Mouse (Mus musculus): ENCODE measurements around the gene Hsd17b11. TPM values are rescaled to one million over a fixed set of nuclear protein-coding genes. Genes with fewer than 3 reads are reported as not detected.

Hsd17b11 gene
- 2.6 and 3.0 TPM in 2 replicates for polyA plus RNA-seq (2016; fragmentation: Nextera tagmentation; extraction: Ambion mirVana)

GRCm38 (mm10) chr5:104021597-104022378 is at the start of gene Hsd17b11:
Gene Hsd17b11 (minus strand): TSS chr5:104021919.
- Histone ChIP-seq H3K4me1 (replicated peaks) (peaks cover 26% of the 10 kb centered on the region), H3K36me3 (peaks cover 8% of the 10 kb centered on the region), H3K27ac (peak within 1 kb of the TSS; percentile 77), H3K4me3 (replicated peaks) (peak within 1 kb of the TSS; percentile 49), H3K9me3 (no peaks in the 10 kb centered on the region), H3K9ac (replicated peaks) (peak within 1 kb of the TSS; percentile 55), H3K27me3 (peaks cover 7% of the 10 kb centered on the region; the same call in 1 of the 2 replicates), H3K4me2 (peak within 1 kb of the TSS; percentile 72)
- under 1% methylated on average over 31 of the region's 31 CpGs for WGBS
- ATAC-seq (ENCODE audit: insufficient number of reproducible peaks, insufficient read depth, low FRiP score, low TSS enrichment, low read depth) = peak; percentile 84

GRCm38 (mm10) chr5:104071048-104071447 is 49.3 kb upstream of the Hsd17b11 start:
- Histone ChIP-seq H3K27me3 (no peaks in the 10 kb centered on the region), H3K4me1 (replicated peaks) (peaks cover 6% of the 10 kb centered on the region), H3K27ac (no peak overlapping the region), H3K4me2 (no peak overlapping the region), H3K9me3 (no peaks in the 10 kb centered on the region), H3K36me3 (no peaks in the 10 kb centered on the region), H3K9ac (replicated peaks) (no peak overlapping the region), H3K4me3 (replicated peaks) (no peak overlapping the region)
- no peak for ATAC-seq (ENCODE audit: insufficient number of reproducible peaks, insufficient read depth, low FRiP score, low TSS enrichment, low read depth)
- WGBS = 86% methylated on average over 4 of the region's 4 CpGs

GRCm38 (mm10) chr5:104068751-104069150 is 47.0 kb upstream of the Hsd17b11 start:
- WGBS = 87% methylated on average over 7 of the region's 7 CpGs
- Histone ChIP-seq H3K4me2 (no peak overlapping the region), H3K9me3 (no peaks in the 10 kb centered on the region), H3K4me3 (replicated peaks) (no peak overlapping the region), H3K27me3 (no peaks in the 10 kb centered on the region), H3K36me3 (peaks cover 8% of the 10 kb centered on the region; the same call in 1 of the 2 replicates), H3K4me1 (replicated peaks) (peaks cover 6% of the 10 kb centered on the region), H3K9ac (replicated peaks) (no peak overlapping the region), H3K27ac (no peak overlapping the region)
- ATAC-seq (ENCODE audit: insufficient number of reproducible peaks, insufficient read depth, low FRiP score, low TSS enrichment, low read depth) = no peak

GRCm38 (mm10) chr5:104062773-104063551 is 41.2 kb upstream of the Hsd17b11 start:
- H3K9me3 ChIP-seq = no peaks in the 10 kb centered on the region
- H3K27me3 ChIP-seq = no peaks in the 10 kb centered on the region
- H3K4me3 ChIP-seq (replicated peaks) = no peak overlapping the region
- ATAC-seq (ENCODE audit: insufficient number of reproducible peaks, insufficient read depth, low FRiP score, low TSS enrichment, low read depth) = no peak
- no peak overlapping the region for H3K27ac ChIP-seq
- no peak overlapping the region for H3K9ac ChIP-seq (replicated peaks)
- 91% methylated on average over 11 of the region's 11 CpGs for WGBS
- H3K4me2 ChIP-seq = no peak overlapping the region
- H3K4me1 ChIP-seq (replicated peaks) = no peaks in the 10 kb centered on the region
- peaks cover 65% of the 10 kb centered on the region for H3K36me3 ChIP-seq

- H3K27me3 ChIP-seq = no peaks in the 10 kb centered on the region
- 87% methylated on average over 13 of the region's 13 CpGs for WGBS
- H3K9ac ChIP-seq (replicated peaks) = no peak overlapping the region
- peaks cover 70% of the 10 kb centered on the region for H3K36me3 ChIP-seq
- ATAC-seq (ENCODE audit: insufficient number of reproducible peaks, insufficient read depth, low FRiP score, low TSS enrichment, low read depth) = no peak
- no peak overlapping the region for H3K4me3 ChIP-seq (replicated peaks)
- H3K9me3 ChIP-seq = no peaks in the 10 kb centered on the region
- H3K4me1 ChIP-seq (replicated peaks) = no peaks in the 10 kb centered on the region
- H3K4me2 ChIP-seq = no peak overlapping the region
- H3K27ac ChIP-seq = no peak overlapping the region
Observed at GRCm38 (mm10) chr5:104061936-104062772, 40.4 kb upstream of the Hsd17b11 start.

GRCm38 (mm10) chr5:104060429-104060828 is 38.7 kb upstream of the Hsd17b11 start:
- H3K9ac ChIP-seq (replicated peaks) = no peak overlapping the region
- WGBS = 88% methylated on average over 5 of the region's 5 CpGs
- ATAC-seq (ENCODE audit: insufficient number of reproducible peaks, insufficient read depth, low FRiP score, low TSS enrichment, low read depth) = no peak

GRCm38 (mm10) chr5:104059628-104060027 is 37.9 kb upstream of the Hsd17b11 start:
- no peak for ATAC-seq (ENCODE audit: insufficient number of reproducible peaks, insufficient read depth, low FRiP score, low TSS enrichment, low read depth)
- no peaks in the 10 kb centered on the region for H3K9me3 ChIP-seq
- H3K27me3 ChIP-seq = no peaks in the 10 kb centered on the region
- 73% methylated on average over 9 of the region's 9 CpGs for WGBS
- H3K4me2 ChIP-seq = no peak overlapping the region
- H3K36me3 ChIP-seq = peaks cover 79% of the 10 kb centered on the region
- H3K9ac ChIP-seq (replicated peaks) = no peak overlapping the region
- H3K4me1 ChIP-seq (replicated peaks) = no peaks in the 10 kb centered on the region
- H3K27ac ChIP-seq = no peak overlapping the region
- H3K4me3 ChIP-seq (replicated peaks) = no peak overlapping the region

More at GRCm38 (mm10) chr5:104060429-104060828, 38.7 kb upstream of the Hsd17b11 start:
- Histone ChIP-seq H3K27ac (no peak overlapping the region), H3K9me3 (no peaks in the 10 kb centered on the region), H3K4me3 (replicated peaks) (no peak overlapping the region), H3K36me3 (peaks cover 80% of the 10 kb centered on the region), H3K4me1 (replicated peaks) (no peaks in the 10 kb centered on the region), H3K27me3 (no peaks in the 10 kb centered on the region), H3K4me2 (no peak overlapping the region)

GRCm38 (mm10) chr5:104058021-104058420 is 36.3 kb upstream of the Hsd17b11 start:
- peaks cover 70% of the 10 kb centered on the region for H3K36me3 ChIP-seq
- H3K4me3 ChIP-seq (replicated peaks) = no peak overlapping the region
- H3K9me3 ChIP-seq = no peaks in the 10 kb centered on the region
- H3K27ac ChIP-seq = no peak overlapping the region
- no peaks in the 10 kb centered on the region for H3K4me1 ChIP-seq (replicated peaks)
- H3K4me2 ChIP-seq = no peak overlapping the region
- no peak overlapping the region for H3K9ac ChIP-seq (replicated peaks)
- ATAC-seq (ENCODE audit: insufficient number of reproducible peaks, insufficient read depth, low FRiP score, low TSS enrichment, low read depth) = no peak
- 66% methylated on average over 15 of the region's 15 CpGs for WGBS
- H3K27me3 ChIP-seq = no peaks in the 10 kb centered on the region

GRCm38 (mm10) chr5:104056295-104056694 is 34.6 kb upstream of the Hsd17b11 start:
- H3K36me3 ChIP-seq = peaks cover 69% of the 10 kb centered on the region
- no peak overlapping the region for H3K9ac ChIP-seq (replicated peaks)
- H3K9me3 ChIP-seq = no peaks in the 10 kb centered on the region
- H3K4me2 ChIP-seq = no peak overlapping the region
- 85% methylated on average over 7 of the region's 7 CpGs for WGBS
- ATAC-seq (ENCODE audit: insufficient number of reproducible peaks, insufficient read depth, low FRiP score, low TSS enrichment, low read depth) = no peak
- no peaks in the 10 kb centered on the region for H3K4me1 ChIP-seq (replicated peaks)
- no peak overlapping the region for H3K27ac ChIP-seq
- H3K4me3 ChIP-seq (replicated peaks) = no peak overlapping the region
- no peaks in the 10 kb centered on the region for H3K27me3 ChIP-seq

- Histone ChIP-seq H3K9me3 (no peaks in the 10 kb centered on the region), H3K4me2 (no peak overlapping the region), H3K36me3 (peaks cover 69% of the 10 kb centered on the region), H3K4me3 (replicated peaks) (no peak overlapping the region), H3K4me1 (replicated peaks) (no peaks in the 10 kb centered on the region), H3K27ac (no peak overlapping the region), H3K9ac (replicated peaks) (no peak overlapping the region), H3K27me3 (no peaks in the 10 kb centered on the region)
- ATAC-seq (ENCODE audit: insufficient number of reproducible peaks, insufficient read depth, low FRiP score, low TSS enrichment, low read depth) = no peak
- WGBS = 82% methylated on average over 4 of the region's 4 CpGs
Observed at GRCm38 (mm10) chr5:104055816-104056215, 34.1 kb upstream of the Hsd17b11 start.

- no peak overlapping the region for H3K9ac ChIP-seq (replicated peaks)
- no peaks in the 10 kb centered on the region for H3K4me1 ChIP-seq (replicated peaks)
- no peak overlapping the region for H3K27ac ChIP-seq
- ATAC-seq (ENCODE audit: insufficient number of reproducible peaks, insufficient read depth, low FRiP score, low TSS enrichment, low read depth) = no peak
- no peak overlapping the region for H3K4me2 ChIP-seq
- 94% methylated on average over 4 of the region's 4 CpGs for WGBS
- peaks cover 64% of the 10 kb centered on the region for H3K36me3 ChIP-seq
- no peaks in the 10 kb centered on the region for H3K9me3 ChIP-seq
- no peaks in the 10 kb centered on the region for H3K27me3 ChIP-seq
- H3K4me3 ChIP-seq (replicated peaks) = no peak overlapping the region
Observed at GRCm38 (mm10) chr5:104054938-104055337, 33.2 kb upstream of the Hsd17b11 start.

Measured in limb, embryonic 12.5 days (tissue).